Mouse (Mus musculus) hematopoietic multipotent progenitor cell, adult 10-12 weeks (in vitro differentiated cells): ENCODE data around the gene Lypd6. TPM values are rescaled to one million over a fixed set of nuclear protein-coding genes. Genes with fewer than 3 reads are reported as not detected.

Source experiments
- polyA plus RNA-seq: library from polyadenylated mRNA; stranded (reverse); fragments of >175 nt; gene quantifications from 2 replicates; pipeline ENCODE4 v1.2.3, GENCODE M21; 2012; ENCODE audit warnings: low replicate concordance

The Lypd6 gene
- not detected in 2 replicates for polyA plus RNA-seq

GRCm38 (mm10) chr2:50066246-50066967 is at the start of gene Lypd6:
Lypd6 (plus strand) TSS chr2:50066429.

Other genes with a start within 250 kb of the Lypd6 start
- gene Mmadhc, start 230.4 kb downstream of the Lypd6 start, polyA plus RNA-seq, result 42.1 and 79.0 TPM in 2 replicates